Mouse (Mus musculus) G1E (cell line): ENCODE measurements at regions not wholly inside any gene's neighbourhood (a gene's known extent, or its start where the extent isn't known, plus 50 kb on each side); places are given as distances from the start of the nearest gene placed in this dataset.

Experiments
- ATAC-seq: 2 replicates; pipeline ENCODE4 v1.8.0; 2016; ENCODE audit warnings: mild to moderate bottlenecking; ENCODE audit not compliant: insufficient number of reproducible peaks, poor library complexity, low FRiP score, severe bottlenecking; ENCODE audit errors: extremely low read depth
- DNase-seq: peaks from one replicate; pipeline ENCODE4 v3.0.0; 2012; ENCODE audit warnings: low spot score
- H3K27me3 ChIP-seq: 2 replicates; pipeline ENCODE4 v1.6.1; 2012; ENCODE audit warnings: mild to moderate bottlenecking, low read length, inconsistent platforms; ENCODE audit not compliant: insufficient read depth
- H3K36me3 ChIP-seq: replicated peaks from 2 replicates; pipeline ENCODE3; 2012; ENCODE audit warnings: mild to moderate bottlenecking, inconsistent platforms
- H3K4me1 ChIP-seq: 2 replicates; pipeline ENCODE4 v1.6.1; 2012; ENCODE audit warnings: low read depth, low read length, inconsistent platforms, mixed read lengths; ENCODE audit not compliant: insufficient read depth
- H3K4me3 ChIP-seq: 2 replicates; pipeline ENCODE4 v1.5.1; 2012; ENCODE audit warnings: low read depth, mild to moderate bottlenecking, inconsistent platforms, low read length, moderate library complexity, mixed read lengths
- H3K9me3 ChIP-seq: replicated peaks from 2 replicates; pipeline ENCODE4 v1.6.1; 2012; ENCODE audit warnings: inconsistent platforms
- CTCF ChIP-seq: IDR thresholded peaks from 2 replicates; pipeline ENCODE4 v1.5.1; 2012; ENCODE audit warnings: low read depth, low read length, inconsistent platforms, mixed read lengths
- GATA1 ChIP-seq: IDR thresholded peaks from 2 replicates; pipeline ENCODE4 v1.6.1; 2012; ENCODE audit warnings: borderline replicate concordance, low read length, inconsistent platforms, mixed read lengths
- GATA2 ChIP-seq: IDR thresholded peaks from 2 replicates; pipeline ENCODE4 v1.6.1; 2012; ENCODE audit warnings: low read depth, low read length, inconsistent platforms, borderline replicate concordance
- POLR2AphosphoS5 ChIP-seq: IDR thresholded peaks from 2 replicates; pipeline ENCODE4 v1.6.1; 2012; ENCODE audit warnings: low read depth, low read length, inconsistent platforms; ENCODE audit not compliant: insufficient replicate concordance
- TAL1 ChIP-seq: conservative IDR thresholded peaks from 2 replicates; pipeline ENCODE4 v1.6.1; 2012; ENCODE audit warnings: low read depth, low read length, inconsistent platforms, mixed read lengths

GRCm38 (mm10) chr9:24878384-24879174, 104.5 kb upstream of the Tbx20 start:
- H3K9me3 ChIP-seq: no peaks in the 10 kb centered on the region
- ATAC-seq (no peak), DNase-seq (no peak)
- no peaks in the 10 kb centered on the region for H3K27me3 ChIP-seq
- H3K36me3 ChIP-seq: no peaks in the 10 kb centered on the region
- no peaks in the 10 kb centered on the region for H3K4me1 ChIP-seq
- TF ChIP-seq CTCF (no peak), GATA2 (no peak), TAL1 (no peak), POLR2AphosphoS5 (no peak), GATA1 (no peak)
- H3K4me3 ChIP-seq: no peak overlapping the region

DNA sequence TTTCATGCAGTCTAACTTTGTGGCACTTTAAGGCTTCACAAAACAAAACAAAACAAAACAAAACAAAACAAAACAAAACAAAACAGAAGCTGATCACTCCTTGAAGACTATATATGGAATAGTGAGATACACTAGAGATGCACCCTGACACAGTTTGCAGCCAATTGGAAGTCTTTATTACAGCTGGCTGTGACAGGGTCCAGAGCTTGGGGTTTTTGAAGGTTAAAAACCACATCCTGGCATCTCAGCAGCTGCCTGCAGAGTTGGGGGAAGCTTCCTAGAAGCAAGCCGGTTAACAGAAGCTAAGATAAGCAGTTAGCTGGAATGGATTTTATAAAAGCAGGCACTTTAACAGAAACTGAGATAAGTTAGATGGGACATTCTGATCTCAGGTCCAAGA, 105.6 kb upstream of the Tbx20 start:
- H3K27me3 ChIP-seq: no peaks in the 10 kb centered on the region
- ATAC-seq: no peak
- no peak overlapping the region for H3K4me3 ChIP-seq
- no peaks in the 10 kb centered on the region for H3K36me3 ChIP-seq
- H3K4me1 ChIP-seq: no peaks in the 10 kb centered on the region
- H3K9me3 ChIP-seq: no peaks in the 10 kb centered on the region
- no peak for TF ChIP-seq TAL1
- TF ChIP-seq GATA2: no peak
- TF ChIP-seq GATA1: no peak
- TF ChIP-seq POLR2AphosphoS5: no peak
- TF ChIP-seq CTCF: no peak
- no peak for DNase-seq

- no peak for DNase-seq
- no peak for ATAC-seq
- Histone ChIP-seq H3K36me3 (no peaks in the 10 kb centered on the region), H3K27me3 (no peaks in the 10 kb centered on the region), H3K4me3 (no peak overlapping the region), H3K9me3 (no peaks in the 10 kb centered on the region), H3K4me1 (no peaks in the 10 kb centered on the region)
- no peak for TF ChIP-seq CTCF
- no peak for TF ChIP-seq POLR2AphosphoS5
- no peak for TF ChIP-seq GATA1
- no peak for TF ChIP-seq GATA2
- no peak for TF ChIP-seq TAL1
Observed at GRCm38 (mm10) chr9:24884011-24884410, 109.9 kb upstream of the Tbx20 start.

DNA sequence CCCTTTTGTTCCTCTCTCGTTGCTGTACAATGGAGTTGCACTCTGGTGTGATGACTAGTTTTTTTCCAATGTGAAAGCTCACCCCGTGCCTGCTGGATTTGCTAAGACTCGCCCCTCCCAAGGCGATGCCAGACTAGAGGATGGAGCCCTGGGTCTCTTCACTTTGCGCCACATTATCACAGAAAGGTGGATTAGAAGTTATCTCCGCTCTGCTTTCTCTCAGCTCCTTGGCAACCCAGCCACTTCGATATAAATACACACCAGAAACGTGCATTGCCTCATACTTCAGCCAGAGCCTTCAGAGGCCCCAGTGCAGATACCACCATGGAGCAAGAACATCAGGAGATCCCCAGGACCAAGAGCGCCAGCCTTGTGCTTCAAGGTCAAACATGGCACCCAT, 114.2 kb upstream of the Tbx20 start:
- Histone ChIP-seq H3K27me3 (no peaks in the 10 kb centered on the region), H3K4me1 (no peaks in the 10 kb centered on the region), H3K36me3 (no peaks in the 10 kb centered on the region), H3K9me3 (no peaks in the 10 kb centered on the region), H3K4me3 (no peak overlapping the region)
- DNase-seq (no peak), ATAC-seq (no peak)
- TF ChIP-seq GATA1 (no peak), TAL1 (no peak)

- Histone ChIP-seq H3K27me3 (no peaks in the 10 kb centered on the region), H3K9me3 (no peaks in the 10 kb centered on the region), H3K4me1 (no peaks in the 10 kb centered on the region), H3K4me3 (no peak overlapping the region), H3K36me3 (no peaks in the 10 kb centered on the region)
- DNase-seq: no peak
- no peak for ATAC-seq
- TF ChIP-seq GATA1: no peak
- TF ChIP-seq CTCF: no peak
- TF ChIP-seq GATA2: no peak
- TF ChIP-seq TAL1: no peak
- TF ChIP-seq POLR2AphosphoS5: no peak
Observed at GRCm38 (mm10) chr9:24896498-24897261, 122.6 kb upstream of the Tbx20 start.

DNA sequence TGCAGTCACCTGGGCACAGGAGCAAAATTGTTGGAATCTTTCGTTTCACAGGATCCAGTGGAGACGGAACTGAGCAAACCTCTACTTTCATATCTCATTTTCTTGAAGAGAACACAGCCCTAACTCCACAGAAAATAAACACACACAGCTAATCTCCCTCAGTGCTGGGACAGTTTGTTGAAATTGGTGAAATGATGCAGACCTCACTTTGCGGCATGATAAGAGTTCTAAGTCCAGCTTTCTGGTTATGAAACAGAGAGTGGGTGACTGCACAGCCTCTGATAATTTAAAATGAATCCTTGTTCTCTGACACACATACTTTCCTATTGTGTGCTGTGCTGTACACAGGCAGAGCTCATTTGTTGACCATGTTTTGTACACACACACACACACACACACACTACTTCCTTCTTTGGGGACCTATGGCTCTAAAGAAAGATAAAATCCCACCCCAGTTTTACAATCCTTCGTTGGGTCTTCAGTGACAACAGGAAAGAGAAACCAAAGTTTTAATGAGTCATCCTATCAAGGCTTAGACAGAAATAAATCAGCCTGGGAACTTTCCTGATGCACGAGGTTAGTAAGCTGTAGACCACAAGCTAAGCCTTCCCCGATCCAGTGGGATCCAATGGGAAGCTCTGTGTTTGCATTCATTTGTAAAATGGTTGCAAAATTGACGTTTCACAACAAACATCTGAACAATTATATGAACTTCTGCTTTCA, 125.3 kb upstream of the Tbx20 start:
- Histone ChIP-seq H3K4me3 (no peak overlapping the region), H3K4me1 (no peaks in the 10 kb centered on the region), H3K36me3 (no peaks in the 10 kb centered on the region), H3K9me3 (no peaks in the 10 kb centered on the region), H3K27me3 (no peaks in the 10 kb centered on the region)
- no peak for DNase-seq
- ATAC-seq: no peak
- TF ChIP-seq POLR2AphosphoS5: no peak
- TF ChIP-seq TAL1: no peak
- no peak for TF ChIP-seq GATA2
- no peak for TF ChIP-seq GATA1
- no peak for TF ChIP-seq CTCF
